Mouse (Mus musculus) C2C12 (cell line): Measurements from ENCODE around the gene Ddx39. TPM values are rescaled to one million over a fixed set of nuclear protein-coding genes. Genes with fewer than 3 reads are reported as not detected.

ENCODE experiments used
- H3K27me3 ChIP-seq: one replicate; pipeline ENCODE4 v1.6.1; 2011; ENCODE audit not compliant: control insufficient read depth, insufficient read depth, insufficient read length
- H3K36me3 ChIP-seq: one replicate; pipeline ENCODE4 v1.6.1; 2011; ENCODE audit not compliant: control insufficient read depth, insufficient read depth
- H3K4me3 ChIP-seq: one replicate; pipeline ENCODE4 v1.5.1; 2011; ENCODE audit warnings: mild to moderate bottlenecking, control low read depth; ENCODE audit not compliant: poor library complexity, insufficient read depth, severe bottlenecking
- H3K79me2 ChIP-seq: one replicate; pipeline ENCODE4 v1.6.1; 2011; ENCODE audit not compliant: control insufficient read depth, insufficient read depth
- H3K79me3 ChIP-seq: one replicate; pipeline ENCODE4 v1.6.1; 2011; ENCODE audit warnings: low read depth, control low read depth
- H3ac ChIP-seq: one replicate; pipeline ENCODE3; 2011; ENCODE audit warnings: low read depth; ENCODE audit not compliant: control insufficient read depth, insufficient read length
- MYOD1 ChIP-seq: IDR thresholded peaks from one replicate; pipeline ENCODE4 v1.6.1; 2011; ENCODE audit warnings: low read depth; ENCODE audit not compliant: control insufficient read depth, insufficient read length
- MYOG ChIP-seq: IDR thresholded peaks from one replicate; pipeline ENCODE4 v1.6.1; 2011; ENCODE audit not compliant: control insufficient read depth, insufficient read length; ENCODE audit errors: extremely low read depth
- microRNA-seq: library from miRNA; unstranded; fragments of <30 nt; microRNA quantifications from one replicate; pipeline ENCODE4, GENCODE M21; 2019; ENCODE audit warnings: borderline microRNAs expressed
- polyA plus RNA-seq: library from polyadenylated mRNA; unstranded; fragments of >200 nt; fragmentation: generic; extraction: Trizol; gene quantifications from one replicate; pipeline ENCODE4 v1.2.1, GENCODE M21; 2012; ENCODE audit warnings: missing spikeins

The Ddx39 gene
- polyA plus RNA-seq, 1 experiment = 271 TPM

- Histone ChIP-seq H3K79me2 (no peaks in the 10 kb centered on the region), H3ac (no peak overlapping the region), H3K27me3 (no peaks in the 10 kb centered on the region), H3K79me3 (no peaks in the 10 kb centered on the region), H3K4me3 (no peak overlapping the region), H3K36me3 (no peaks in the 10 kb centered on the region)
- TF ChIP-seq MYOD1 (no peak), MYOG (no peak)
Measured at GRCm38 (mm10) chr8:83774221-83774620, 59.2 kb downstream of the Ddx39 start.

Small RNA genes lying within 50 kb of the gene (microRNA-seq; reads per million reads assigned to microRNA genes)
- gene Mir1668 = 0.24 reads per million

Other genes with a start within 250 kb of the Ddx39 start
- gene Olfr370, start 179.4 kb upstream of the Ddx39 start, polyA plus RNA-seq = not detected
- gene Ndufb7, start 148.5 kb upstream of the Ddx39 start, polyA plus RNA-seq = 302 TPM
- gene Tecr, start 107.2 kb upstream of the Ddx39 start, polyA plus RNA-seq = 193 TPM
- gene Dnajb1, start 107.0 kb upstream of the Ddx39 start, polyA plus RNA-seq = 41.0 TPM
- 81.8 TPM for gene Gipc1, start 62.5 kb upstream of the Ddx39 start, polyA plus RNA-seq
- gene Ptger1, start 48.5 kb upstream of the Ddx39 start, polyA plus RNA-seq = 0.56 TPM
- 26.6 TPM for gene Pkn1, start 16.0 kb upstream of the Ddx39 start, polyA plus RNA-seq
- gene Adgre5, start 26.1 kb downstream of the Ddx39 start, polyA plus RNA-seq = 114 TPM
- 16.6 TPM for gene Adgrl1, start 184.9 kb downstream of the Ddx39 start, polyA plus RNA-seq
- gene Gm10644, start 240.0 kb downstream of the Ddx39 start, polyA plus RNA-seq = 0.08 TPM
- 140 TPM for gene Asf1b, start 240.3 kb downstream of the Ddx39 start, polyA plus RNA-seq